Mouse (Mus musculus) gastrocnemius, postnatal 25 days (tissue): ENCODE results near the gene Itpripl1. TPM values are rescaled to one million over a fixed set of nuclear protein-coding genes. Genes with fewer than 3 reads are reported as not detected.
"Not testable (repeated sequence)": the region's sequence is repeated elsewhere in the genome, so short reads cannot be mapped to it uniquely, and the experiment has no call there.

Experiments used
- DNase-seq: peaks from one replicate; pipeline ENCODE4 v3.0.0; 2022
- long read RNA-seq, 2 experiments: library from polyadenylated mRNA; stranded (forward); transcript quantifications; one replicate each; pipeline ENCODE4 v2.0.0; 2021
- total RNA-seq, 2 experiments: library from RNA; stranded (reverse); gene quantifications; 1 replicate in 1 of 2; 2 replicates in 1 of 2; pipeline ENCODE4 v1.2.3; 2021

The Itpripl1 gene
- total RNA-seq: 1 to 10 TPM; 4.1 to 5.2 TPM
- long read RNA-seq, experiment 1, partial matches to known transcripts: 0 of 1 reads
- long read RNA-seq, experiment 1, other reads (novel, unspliced or antisense): 1 of 1 reads
- long read RNA-seq, experiment 2, partial matches to known transcripts: 0 of 2 reads
- long read RNA-seq, experiment 2, other reads (novel, unspliced or antisense): 0 of 2 reads

DNA sequence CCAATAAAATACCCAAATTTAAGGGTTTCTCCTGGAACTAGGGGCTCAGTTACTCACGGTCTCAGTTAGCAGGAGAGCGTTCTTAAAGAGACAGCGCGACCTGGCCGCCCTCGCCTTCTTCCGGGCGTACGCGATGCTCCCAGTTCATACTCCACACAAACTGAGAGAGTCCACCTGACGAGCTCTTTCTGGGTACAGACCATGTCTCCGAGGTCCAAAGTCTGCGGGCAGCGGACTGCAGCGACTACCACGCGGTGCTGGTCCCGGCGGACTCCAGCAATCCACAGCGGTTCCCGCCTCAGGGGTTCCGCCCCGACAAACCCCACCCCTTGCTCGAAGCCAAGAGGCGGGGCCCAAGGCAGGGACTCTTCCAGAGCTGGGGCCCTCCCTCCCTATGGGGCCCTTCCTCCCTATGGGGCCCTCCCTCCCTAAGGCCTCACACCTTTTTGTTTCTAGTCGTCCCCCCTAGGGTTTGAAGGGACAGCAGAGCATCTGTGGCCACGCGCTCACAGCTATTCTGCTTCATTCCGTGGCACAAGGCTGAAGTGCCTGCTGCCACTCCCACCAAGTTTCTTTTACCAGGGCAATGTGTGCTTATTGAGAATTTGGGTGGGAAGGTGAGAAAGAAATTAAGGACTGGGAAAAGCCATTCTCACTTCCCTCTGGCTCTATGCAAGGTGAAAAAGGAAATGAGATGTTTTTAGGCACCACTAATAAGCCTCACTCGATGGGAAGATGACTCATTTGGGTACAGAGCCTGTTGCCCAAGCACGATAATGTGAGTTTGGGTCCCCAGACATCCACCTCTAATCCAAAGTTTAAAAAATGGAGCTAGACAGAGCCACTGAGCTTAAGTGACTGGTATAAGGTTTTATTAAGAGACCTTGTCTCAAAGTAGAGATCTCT is at the start of gene Itpripl1:
Itpripl1 (minus strand) TSS at position 285 of the 906 bp plus-strand sequence.
- DNase-seq: peak; percentile 78

DNA sequence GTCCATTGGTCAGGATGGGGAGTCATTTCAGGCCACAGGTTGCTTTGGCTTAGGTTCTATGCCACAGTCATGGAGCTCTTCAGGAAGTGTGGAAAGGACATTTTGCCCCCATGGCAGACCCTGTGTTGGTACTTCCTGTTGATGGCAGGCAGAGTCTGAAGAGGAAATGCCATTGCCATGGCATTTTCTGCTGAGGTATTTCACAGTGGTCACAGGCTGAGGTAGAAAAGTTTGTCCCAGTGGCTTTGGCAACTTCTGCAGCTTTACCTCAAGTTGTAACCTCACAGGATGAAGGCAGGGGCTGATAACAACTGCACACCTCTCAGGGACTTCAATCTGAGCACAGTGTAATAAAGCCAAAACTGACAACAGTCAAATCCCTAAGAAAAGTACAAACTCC is 46.3 kb upstream of the Itpripl1 start:
- no peak for DNase-seq

DNA sequence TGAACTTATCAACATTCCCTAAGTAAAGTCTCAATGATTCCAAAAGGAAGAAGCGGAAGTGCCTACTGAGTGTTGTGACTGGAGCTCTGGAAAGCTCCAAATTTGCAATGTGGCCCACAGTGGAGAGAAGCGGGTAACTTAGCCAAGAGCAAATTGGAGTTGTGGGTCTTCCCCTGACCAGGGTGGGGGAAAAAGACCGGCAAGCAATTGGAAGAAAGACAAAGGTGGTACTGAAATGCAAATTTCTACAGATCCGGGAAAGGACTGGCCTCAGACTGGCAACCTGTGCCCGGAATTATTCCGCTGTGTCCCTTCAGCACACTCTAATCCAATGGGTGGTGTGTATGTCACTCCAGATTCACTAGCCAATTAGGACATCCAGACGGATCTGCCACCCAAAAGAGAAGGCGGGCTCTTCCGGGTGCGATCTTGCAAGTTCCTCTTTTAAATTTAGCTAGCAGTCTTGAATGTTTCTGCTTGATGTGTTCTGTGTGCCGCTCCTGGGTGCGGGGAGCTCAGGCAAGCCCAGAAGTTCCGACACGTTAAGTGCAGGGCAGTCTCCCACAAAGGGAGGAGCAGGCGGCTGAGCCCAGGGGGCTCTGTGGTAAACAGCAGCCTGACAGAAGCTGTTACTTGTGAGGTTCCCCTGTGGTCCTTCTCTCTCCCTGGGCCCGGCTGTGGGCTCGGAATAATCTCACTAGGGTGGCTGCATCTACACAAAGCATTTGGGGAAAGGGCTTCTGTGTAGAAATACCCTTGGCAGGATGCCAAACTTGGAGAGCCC is 39.5 kb upstream of the Itpripl1 start:
- peak; percentile 81 for DNase-seq

DNA sequence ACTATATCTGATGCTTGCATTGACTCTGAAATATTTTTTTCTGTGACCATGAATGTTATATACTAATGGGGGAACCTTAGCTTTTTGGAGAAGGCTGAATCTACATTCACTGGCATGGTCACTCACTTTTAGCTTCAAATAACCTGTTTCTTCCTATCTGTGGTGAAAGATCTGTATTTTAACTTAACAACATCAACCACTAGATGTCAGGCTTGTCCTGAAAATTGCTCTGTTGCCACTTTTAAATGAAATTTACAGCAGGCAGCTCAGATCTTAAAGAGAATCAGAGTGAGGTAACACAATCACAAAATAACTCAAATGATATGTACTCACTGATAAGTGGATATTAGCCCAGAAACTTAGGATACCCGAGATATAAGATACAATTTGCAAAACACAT is 23.0 kb upstream of the Itpripl1 start:
- DNase-seq: not testable (repeated sequence)

DNA sequence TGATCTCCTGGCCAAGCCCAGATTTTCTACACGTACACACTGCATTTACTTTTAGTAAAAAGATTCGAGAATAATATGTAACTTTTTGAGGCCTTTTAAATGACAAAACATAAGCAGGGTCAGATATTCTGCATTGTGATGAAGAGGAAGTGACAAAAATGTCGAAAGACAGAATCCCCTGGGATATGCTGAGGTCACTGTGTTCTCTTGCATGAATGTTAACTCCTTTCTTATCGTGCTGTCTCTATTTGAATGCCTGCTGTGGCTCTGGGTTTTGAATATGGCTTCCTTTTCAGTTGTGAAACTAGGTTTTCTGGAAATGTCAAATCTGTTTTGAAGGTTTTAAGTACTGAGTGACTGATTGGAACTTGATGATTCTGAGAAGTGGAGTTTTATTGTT is 22.4 kb upstream of the Itpripl1 start:
- no peak for DNase-seq

DNA sequence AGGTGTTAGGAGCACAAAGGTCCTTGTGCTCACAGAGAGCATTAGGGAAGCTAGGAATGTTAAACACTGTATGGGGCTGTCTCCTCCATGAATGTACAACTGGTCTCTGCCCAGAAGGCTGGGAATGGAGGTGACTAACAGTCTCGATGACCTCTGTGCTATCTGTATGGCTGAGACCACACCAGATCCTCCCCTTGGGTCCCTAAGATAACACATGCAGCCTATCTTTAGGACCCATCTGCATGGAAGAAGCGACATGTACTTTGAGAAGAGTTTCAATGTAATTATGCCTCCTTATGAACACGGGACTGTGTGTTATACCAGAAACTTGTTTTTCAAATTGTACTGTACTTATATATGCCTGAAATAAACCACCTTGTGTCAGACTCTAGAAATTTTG is 2.5 kb upstream of the Itpripl1 start:
- DNase-seq: no peak

DNA sequence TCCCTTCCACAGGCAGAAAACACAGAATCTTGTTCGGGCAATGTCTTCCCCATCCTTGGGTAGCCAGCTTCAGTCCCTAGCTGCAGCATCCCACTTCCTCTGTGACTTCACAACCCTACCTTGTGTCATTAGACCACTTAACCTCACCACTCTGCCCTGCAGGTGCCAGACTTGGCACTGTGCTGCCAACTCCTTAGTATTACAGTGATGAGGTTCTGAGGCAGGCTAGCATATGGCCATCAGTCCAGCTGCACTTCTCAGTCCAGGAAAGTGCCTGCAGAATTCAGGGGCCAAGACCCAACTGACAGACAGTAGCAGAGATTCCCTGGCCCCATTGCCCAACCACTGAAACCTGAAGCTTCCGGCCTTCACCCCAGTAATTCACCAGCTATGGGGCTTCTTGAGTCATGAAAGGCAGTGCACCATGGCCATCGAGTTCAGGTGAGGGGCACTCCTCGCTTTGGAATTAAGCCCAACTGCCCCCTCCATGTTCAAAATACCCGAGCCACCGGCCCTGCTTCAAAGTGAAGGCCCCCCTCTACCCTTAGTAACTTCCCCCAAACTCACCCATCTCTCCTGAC is 575 bp downstream of the Itpripl1 start:
- no peak for DNase-seq

DNA sequence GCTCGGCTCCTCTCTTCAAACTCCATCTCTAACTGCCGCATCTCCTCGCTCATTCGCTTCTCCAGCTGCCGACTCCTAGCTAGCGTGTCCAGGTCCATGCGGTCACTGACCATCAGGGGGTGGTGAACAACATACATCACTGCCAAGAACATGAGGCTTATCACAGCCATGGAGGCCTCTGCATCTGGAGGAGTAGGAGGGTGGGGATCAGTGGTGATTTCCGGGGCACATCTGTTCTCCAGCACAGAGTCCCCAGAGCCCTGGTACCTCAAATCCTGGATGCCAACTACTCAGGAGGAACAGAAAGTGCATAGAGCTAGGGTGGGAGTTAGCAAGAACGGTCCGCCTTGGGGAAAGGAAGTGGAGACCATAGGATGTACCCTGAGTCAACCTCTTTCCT is 1.2 kb downstream of the Itpripl1 start:
- no peak for DNase-seq

DNA sequence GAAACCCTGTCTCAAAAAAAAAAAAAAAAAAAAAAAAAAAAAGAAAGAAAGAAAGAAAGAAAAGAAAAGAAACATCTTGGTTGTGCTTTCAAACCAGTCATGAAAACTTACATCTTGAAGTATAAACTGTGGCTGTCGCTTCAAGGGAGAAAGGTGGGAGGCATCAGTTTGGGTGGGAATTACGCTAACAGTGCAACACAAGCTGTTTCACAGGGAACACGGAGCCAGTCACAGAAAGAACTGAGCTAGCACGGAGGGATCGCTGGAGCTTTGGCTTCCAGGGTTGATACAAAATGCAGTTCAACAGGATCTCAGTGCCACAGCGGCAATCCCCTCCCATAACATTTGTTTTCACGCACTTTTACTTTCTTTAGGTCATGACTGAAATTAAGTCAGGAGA is 3.2 kb downstream of the Itpripl1 start:
- DNase-seq: no peak

DNA sequence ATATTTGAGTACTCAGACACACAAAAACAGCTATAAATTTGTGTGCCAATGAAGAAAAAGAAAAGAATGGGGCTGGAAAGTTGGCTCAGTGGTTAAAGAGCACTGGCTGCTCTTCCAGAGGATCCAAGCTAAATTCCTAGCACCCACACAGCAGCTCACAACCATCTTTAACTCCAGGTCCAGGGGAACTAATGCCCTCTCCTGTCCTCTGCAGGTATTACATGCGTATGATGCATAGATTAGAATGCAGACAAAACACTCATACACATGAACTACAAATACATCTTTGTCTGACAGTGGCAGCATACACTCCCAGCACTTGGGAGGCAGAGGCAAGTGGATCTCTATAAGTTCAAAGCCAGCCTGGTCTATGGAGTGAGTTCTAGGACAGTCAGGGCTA is 3.6 kb downstream of the Itpripl1 start:
- DNase-seq: no peak

DNA sequence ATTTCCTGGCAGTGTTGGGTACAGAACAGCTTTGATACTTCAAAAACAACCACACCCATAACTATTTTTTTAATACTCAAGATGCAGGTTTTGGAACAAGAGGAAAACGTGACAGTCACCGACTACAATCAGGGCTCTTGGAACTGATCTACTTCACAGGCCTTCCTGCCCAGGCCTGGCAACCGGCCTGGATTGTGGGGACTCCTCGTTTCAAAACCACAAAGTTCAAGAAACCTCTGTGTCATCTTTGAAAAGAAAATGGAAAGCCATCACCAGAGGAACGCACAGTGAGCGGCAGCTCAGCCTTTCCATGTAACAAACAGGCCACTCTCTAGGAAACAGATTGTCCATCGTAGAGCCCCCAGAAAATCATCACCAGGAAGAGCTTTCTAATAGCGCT is 4.1 kb downstream of the Itpripl1 start:
- DNase-seq: peak; percentile 34

DNA sequence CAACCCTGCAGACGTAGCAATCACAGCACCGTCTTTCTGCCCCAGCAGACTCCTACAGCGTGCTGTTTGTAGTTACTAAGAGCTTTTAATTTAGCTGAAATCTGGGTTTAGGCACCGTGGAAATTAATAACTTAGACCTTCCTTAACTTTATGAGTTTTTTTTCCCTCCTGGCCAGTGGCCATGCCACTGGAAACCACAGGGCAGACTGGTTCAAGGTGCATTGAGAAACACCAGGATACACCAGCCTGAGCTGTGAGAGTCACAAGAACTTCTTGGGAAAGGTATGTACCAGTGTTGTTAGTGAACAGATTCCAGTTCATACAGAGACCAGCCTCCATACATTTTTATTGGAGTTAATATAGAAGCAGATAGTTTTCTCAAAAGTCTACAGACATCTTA is 4.8 kb downstream of the Itpripl1 start:
- no peak for DNase-seq

DNA sequence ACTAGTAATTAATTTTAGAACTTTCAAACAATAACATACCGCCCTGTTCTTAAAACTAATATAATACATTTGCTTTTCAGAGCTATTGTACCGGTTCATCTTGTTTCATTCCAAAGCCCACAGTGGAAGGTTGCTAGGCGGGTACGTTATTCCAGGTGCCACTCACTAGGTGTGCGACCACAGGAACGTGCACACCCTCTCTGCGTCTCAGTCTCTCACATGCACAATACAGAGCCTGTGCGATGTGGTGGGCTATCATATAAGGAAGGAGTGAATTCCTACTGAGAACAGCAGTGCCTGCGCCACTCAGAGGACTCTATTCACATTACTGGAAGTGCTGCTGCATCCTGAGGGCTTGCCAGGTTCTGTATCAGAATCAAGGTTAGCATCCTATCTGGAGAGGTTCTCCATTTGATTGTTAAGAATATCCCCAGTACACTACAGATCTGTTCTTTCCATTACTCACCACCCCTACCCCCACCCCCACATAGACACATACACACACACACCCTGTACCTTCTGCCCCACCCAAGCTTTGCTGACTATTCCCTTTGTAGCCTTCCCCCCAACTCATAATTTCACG is 5.3 kb downstream of the Itpripl1 start:
- no peak for DNase-seq

DNA sequence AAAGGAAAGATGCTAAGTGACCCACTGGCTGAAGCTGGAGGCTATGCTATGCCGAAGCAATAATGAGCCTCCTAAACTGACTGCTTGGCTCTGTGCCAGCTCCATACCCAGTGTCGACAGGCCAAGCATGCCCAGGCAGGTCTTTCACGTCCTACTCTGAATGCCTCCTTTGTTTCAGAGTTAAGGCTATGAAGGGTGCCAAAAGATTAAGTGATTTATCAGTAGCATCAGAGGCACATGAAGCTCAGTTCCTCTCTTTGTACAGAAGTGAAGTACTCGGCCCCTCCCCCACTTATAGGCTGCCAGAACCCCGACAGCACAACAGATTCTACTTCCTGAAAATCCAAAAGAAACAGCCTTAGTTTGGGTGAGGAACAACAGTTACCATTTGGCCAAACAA is 6.3 kb downstream of the Itpripl1 start:
- no peak for DNase-seq

DNA sequence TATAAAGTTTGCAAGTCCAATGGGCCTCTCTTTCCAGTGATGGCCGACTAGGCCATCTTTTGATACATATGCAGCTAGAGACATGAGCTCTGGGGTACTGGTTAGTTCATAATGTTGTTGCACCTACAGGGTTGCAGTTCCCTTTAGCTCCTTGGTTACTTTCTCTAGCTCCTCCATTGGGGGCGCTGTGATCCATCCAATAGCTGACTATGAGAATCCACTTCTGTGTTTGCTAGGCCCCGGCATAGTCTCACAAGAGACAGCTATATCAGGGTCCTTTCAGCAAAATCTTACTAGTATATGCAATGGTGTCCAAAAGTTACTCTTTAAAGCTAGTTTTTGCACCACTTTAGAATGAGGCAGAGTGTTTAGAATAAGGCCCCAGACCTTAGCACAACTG is 8.0 kb downstream of the Itpripl1 start:
- DNase-seq: not testable (repeated sequence)

DNA sequence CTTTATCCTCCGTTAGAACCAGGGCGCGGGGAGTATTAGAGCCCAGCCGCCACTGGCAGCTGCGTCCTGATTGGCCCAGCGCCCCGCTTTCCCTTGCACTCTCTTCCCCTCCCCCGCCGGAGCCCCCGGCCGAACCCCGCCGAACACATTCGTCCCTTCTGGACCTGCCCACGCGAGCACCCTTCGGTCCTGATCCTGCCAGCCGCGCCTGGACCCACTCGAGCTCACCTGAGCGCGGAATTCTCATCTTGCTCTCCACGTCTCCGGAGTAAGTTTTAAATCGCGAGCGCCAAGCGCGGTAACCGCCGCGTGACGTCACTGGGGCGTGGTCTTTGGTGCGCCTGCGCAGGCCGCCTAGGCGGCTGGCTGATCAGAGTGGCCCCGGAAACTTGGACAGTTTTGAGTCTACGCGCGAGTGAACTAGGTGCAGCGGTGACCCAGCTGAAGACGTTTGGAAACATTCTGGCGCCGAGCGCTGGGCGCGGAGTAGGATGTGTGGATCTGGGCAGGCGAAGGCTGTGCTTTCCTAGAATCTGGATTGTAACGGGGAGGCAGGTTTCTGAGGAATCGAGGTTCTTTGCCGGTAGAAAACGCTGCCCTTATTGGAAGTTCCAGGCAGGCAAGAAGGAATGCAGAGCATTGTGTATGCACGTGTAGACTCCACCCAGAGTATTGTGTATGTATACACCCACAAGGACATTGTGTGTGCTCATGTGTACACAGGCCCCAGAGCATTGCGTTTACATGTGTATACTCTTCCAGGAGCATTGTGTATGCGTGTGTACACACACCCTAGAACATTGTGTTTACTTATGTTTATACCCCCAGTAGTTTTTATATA is 9.4 kb downstream of the Itpripl1 start, which contains the start of gene Ncaph:
Ncaph (minus strand) TSS at position 334 of the 841 bp plus-strand sequence.
- DNase-seq: peak; percentile 85

DNA sequence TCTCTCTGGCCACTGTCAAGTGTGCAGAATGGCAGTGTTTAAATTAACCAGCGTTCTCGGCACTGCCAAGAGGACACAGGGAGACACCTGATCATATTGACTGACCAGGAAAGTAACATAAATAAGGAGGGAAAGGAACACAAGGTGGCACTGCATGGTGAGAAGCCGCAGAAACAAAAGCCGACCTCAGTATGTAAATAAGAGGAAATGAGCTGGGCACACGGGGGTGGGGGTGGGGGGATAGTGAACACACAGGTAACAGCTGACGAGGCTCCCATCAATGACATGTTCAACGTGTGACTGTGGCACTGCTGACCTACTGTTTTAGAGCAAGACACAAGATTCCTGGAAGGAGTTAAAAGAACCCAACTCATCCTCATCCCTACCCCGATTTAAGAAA is 11.9 kb downstream of the Itpripl1 start:
- no peak for DNase-seq

DNA sequence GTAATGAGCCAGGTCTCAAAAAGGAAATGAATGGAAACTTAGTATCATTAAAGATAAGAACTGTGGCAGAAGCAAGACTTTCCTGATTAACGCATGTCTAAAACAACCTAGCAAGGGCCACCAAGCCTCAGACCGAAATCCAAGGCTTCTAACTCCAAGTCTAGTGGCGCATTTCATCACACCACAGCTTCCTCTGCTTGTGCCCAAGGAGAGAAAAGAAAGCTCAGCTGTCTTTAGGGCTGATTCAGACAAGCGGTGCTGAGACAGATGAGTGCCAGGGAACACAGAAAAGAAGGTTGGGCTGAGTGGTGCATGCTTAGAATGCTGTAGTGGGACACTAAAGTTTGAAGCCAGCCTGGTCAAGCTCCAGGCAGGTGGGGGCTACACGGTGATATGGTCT is 14.3 kb downstream of the Itpripl1 start:
- no peak for DNase-seq

DNA sequence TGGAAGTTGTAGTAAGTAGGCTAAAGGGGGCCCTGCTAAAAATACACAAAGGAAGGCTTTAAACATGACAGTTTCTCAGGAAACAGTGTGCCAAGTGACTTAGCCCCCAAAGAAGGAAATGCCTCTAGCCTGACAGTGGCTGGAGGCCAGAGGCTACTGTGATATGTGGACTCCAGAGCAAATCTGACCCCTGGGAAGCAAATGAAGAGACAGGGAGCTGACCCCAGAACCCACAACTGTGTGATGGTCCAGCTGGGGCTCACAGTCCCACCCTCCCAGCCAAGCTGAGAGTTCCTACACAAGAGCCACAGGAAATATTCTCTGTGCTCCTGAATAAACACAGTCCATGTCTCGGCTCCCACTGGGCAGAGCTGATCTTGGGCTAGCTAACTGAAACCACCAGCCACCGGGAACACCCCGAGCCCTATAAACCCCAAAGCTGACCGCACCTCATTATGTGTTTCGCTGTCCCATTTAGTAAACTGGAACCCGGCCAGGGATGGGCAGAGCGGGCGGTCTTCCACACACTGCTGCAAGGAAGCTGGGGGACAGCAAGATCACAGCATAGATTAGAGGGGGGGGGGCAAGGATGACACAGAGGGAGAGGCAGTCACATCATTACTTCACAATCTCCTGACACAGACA is 21.5 kb downstream of the Itpripl1 start:
- no peak for DNase-seq

DNA sequence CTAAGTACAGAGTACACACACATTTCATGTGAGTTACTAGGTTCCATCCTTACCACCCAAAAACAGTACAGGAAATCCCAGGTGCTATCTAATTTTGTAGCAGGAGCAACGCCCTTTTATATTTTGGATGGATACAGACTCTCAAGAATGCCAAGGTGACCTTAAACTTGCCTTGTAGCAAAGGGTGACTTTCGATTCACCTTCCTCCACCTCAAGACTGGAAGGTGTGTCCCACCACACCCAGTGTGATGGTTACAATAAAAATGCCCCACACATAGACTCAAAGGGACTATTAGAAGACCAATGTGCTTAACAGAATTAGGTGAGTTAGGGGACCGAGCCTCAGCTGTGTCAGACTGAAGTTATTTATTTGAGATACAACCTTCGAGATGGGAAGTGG is 34.3 kb downstream of the Itpripl1 start:
- DNase-seq: no peak

DNA sequence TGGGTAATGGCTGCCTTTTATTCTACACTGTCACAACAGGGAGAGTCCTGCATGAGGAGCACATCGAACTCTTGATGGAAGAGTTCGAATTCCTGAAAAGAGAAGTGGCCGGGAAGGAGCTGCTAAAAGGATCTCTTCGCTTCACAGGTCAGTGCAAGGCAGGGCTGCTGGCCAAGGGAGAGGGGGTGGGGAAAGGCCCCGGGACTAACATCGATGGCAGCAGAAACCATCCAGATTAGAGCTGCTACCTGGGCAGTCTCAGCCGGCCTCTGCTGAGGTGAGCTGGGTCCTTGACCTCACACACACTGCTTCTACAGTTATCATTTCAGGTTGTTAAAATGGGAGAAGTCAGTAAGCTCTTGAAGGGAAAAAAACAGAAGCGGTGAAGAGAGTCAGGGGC is 51.2 kb downstream of the Itpripl1 start:
- no peak for DNase-seq
